Mouse (Mus musculus): ENCODE data around the gene Zscan4-ps2.
"Not testable (repeated sequence)": the region's sequence is repeated elsewhere in the genome, so short reads cannot be mapped to it uniquely, and the experiment has no call there.

Gene Zscan4-ps2

GRCm38 (mm10) chr7:11514010-11514409 is at the start of gene Zscan4-ps2:
TSS of gene Zscan4-ps2 (plus strand) at chr7:11514310.
- DNase-seq (ENCODE audit: low spot score in 2 of 2), result not testable (repeated sequence)
